Mouse (Mus musculus) T-cell, adult 2 months (primary cell): ENCODE measurements around the gene Foxk2.
A peak's percentile ranks its signal among the peaks of the same experiment; 100 is the strongest.
"Not testable (repeated sequence)": the region's sequence is repeated elsewhere in the genome, so short reads cannot be mapped to it uniquely, and the experiment has no call there.

Source experiments
- DNase-seq: peaks from one replicate; pipeline ENCODE4 v3.0.0; 2022; ENCODE audit warnings: low spot score

The Foxk2 gene

GRCm38 (mm10) chr11:121278011-121278410 is 18.2 kb downstream of the Foxk2 start:
- DNase-seq, result no peak

DNA sequence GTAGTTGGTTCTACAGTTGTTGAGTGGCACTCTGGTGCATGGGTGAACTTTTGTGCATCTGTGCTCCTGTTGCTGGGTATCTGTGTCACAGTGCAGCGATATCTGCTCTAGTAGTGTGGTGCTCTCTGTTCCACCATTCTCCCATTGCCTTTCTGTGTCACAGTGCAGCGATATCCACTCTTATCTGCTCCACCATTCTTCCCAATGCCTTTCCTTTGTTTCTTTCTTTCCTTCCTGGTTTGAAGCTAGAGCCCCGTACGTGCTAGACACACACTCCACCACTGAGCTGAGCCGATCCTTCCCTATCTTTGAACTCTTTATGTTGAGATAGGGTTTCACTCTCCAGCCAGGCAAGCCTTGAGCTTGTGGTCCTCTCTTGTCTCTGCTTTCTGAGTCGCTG is 23.1 kb downstream of the Foxk2 start:
- no peak for DNase-seq

- DNase-seq, result no peak
Observed at GRCm38 (mm10) chr11:121289859-121290258, 30.1 kb downstream of the Foxk2 start.

- DNase-seq, result no peak
Observed at GRCm38 (mm10) chr11:121294771-121295170, 35.0 kb downstream of the Foxk2 start.

DNA sequence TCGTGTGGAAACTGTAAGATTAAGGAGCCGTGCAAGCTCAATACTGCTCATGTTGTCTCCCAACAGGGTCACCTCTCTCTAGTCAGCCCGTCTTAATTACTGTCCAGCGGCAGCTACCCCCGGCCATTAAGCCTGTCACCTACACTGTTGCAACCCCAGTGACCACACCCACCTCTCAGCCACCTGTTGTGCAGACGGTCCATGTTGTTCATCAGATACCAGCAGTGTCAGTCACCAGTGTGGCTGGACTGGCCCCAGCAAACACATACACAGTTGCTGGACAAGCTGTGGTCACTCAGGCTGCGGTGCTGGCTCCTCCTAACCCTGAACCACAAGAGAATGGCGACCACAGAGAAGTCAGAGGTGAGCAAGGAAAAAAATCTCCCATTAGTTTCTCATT is 38.7 kb downstream of the Foxk2 start:
- no peak for DNase-seq

DNA sequence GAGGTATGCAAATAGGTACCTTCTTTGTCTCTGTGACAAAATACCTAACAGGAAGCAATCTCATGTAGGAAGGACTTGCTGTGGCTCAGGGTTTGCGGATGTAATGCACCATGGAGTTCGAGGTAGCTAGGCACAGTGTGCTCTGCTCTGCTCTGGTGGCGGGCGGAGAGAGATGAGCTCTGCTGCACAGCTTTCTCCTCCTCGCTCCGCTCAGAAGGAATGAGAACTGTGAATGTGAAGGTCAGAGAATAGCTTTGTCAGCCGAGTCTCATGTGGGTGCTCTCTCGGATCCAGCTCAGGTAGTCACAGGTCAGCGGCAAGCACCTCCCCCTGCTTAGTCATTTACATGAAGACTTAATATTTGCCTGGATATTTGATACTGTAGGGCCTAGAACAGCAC is 40.5 kb downstream of the Foxk2 start:
- DNase-seq, result no peak

- DNase-seq, result no peak
Observed at GRCm38 (mm10) chr11:121305371-121305770, 45.6 kb downstream of the Foxk2 start.

GRCm38 (mm10) chr11:121306608-121307007 is 46.8 kb downstream of the Foxk2 start:
- DNase-seq, result no peak

GRCm38 (mm10) chr11:121307712-121308111 is 47.9 kb downstream of the Foxk2 start:
- DNase-seq, result not testable (repeated sequence)

GRCm38 (mm10) chr11:121326034-121326433 is 66.2 kb downstream of the Foxk2 start:
- no peak for DNase-seq

DNA sequence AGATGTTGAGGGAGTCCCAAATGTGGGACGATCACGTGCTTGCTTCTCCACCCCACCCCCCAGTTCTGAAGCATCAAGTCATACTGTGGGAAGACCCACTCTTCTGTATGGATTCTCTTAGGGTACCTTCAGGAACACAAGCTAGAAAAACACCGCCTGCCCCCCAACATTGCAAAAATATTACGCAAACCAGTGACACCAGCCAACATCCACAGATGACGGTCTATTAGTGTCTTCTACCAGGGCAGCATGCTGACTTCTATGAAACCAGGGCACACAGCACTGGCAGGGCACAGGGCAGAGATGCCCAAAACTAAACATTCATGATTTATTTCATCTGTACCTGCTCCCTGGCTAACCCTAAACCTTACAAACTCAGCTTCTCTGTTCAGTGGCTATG is 66.9 kb downstream of the Foxk2 start:
- no peak for DNase-seq

DNA sequence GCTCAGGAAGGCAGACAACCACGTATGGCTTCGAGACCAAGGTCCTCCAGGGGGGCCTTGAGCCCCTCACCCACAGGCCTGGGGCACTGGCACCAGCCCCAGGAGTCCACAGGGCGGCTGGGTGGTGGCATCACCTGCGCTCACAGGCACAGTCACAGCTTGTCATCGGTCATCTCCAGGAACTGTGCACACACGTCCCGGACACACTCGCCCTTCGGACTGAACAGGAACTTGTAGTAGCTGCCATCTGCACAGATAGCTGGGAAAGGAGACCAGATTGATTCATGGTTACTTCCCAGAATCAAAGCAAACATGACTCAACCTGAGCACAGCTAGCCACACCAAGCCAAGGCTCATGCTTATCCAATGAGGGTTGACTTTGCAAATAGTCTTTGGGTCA is 68.4 kb downstream of the Foxk2 start:
- DNase-seq, result no peak

DNA sequence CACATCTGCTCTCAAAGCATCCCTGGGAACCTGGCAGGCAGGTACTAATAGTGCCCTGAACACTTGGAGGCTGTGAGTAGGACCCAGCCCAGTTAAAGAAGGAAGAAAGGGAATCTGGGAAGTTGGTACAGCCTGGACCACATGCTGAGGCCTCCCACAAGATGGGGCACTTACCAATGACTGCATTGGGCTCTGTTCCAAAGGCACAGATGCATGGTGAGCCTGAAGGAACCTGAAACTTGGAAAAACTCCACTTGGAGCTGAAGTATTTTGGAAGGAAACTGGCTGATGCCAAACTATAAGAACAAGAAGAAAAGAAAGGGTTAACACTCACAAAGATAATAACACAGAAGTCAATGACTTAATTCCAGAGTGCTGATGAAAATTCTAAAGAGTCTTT is 68.8 kb downstream of the Foxk2 start:
- no peak for DNase-seq

- no peak for DNase-seq
Observed at GRCm38 (mm10) chr11:121331641-121332040, 71.9 kb downstream of the Foxk2 start.

DNA sequence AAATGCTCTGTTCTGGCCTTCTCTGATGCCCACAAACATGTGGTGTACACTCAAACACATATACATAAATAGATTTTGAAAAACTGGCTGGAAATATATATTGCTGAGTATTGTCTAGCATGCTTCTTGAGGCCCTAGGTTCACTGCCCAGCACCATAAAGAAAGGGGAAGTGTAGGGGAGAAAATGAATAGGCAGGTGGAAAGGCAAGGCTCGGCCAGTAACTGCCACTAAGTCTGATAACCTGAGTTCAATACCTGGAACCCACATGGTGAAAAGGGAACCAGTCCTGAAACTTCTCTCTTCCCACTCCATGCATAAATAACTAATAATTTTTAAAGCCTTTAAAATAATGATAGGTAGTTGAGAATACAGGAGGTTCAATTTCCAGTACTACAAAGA is 79.9 kb downstream of the Foxk2 start:
- no peak for DNase-seq

DNA sequence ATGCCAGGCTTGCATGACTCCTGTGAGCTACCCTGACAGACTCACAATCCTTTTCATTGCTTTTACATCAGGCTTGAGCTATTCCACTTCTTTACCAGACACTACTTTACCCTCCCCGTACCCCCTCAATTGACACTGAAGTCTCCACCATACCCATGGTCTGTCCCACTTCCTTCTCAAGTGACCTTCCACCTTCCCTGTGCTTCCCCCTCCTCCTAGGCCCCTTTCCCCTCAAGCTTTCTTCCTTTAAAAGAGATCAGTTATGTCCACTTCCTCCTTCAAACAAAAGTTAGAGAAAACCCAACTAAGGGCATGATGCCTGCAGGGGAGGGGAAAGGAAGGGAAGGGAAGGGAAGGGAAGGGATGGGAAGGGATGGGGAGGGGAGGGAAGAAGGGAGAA is 80.5 kb downstream of the Foxk2 start:
- DNase-seq, result no peak

DNA sequence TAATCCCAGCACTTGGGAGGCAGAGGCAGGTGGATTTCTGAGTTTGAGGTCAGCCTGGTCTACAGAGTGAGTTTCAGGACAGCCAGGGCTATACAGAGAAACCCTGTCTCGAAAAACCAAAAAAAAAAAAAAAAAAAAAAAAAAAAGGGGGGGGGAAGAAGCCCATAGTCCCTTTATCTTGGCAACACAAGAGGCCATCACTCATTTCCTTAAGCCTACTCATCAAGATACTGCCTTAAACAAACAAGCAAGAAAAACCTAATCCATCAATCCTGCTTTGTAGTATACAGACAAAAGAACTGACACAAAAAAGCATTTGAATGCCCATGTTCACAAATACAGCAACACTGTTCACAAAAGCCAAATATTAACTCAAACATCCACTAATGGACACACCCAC is 82.6 kb downstream of the Foxk2 start:
- DNase-seq, result not testable (repeated sequence)

DNA sequence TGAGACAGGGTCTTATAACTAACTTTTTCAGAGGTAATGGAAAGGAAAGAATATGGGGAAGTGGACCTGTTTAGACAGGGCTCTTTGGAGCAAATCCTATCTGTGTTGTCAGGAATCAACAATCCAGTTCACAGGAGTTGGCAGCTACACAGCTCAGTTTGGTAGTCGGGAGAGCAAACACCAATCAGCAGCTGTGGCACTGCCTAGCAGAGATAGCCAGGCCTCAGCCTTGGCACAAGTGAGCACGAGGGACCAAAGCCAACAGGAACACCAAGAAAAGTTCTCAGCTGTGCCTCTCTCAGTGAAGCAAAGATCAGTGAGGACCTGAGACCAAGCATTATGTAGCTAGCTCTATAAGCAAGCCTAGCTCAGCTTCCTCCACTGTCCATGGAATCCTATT is 87.2 kb downstream of the Foxk2 start:
- DNase-seq, result no peak

DNA sequence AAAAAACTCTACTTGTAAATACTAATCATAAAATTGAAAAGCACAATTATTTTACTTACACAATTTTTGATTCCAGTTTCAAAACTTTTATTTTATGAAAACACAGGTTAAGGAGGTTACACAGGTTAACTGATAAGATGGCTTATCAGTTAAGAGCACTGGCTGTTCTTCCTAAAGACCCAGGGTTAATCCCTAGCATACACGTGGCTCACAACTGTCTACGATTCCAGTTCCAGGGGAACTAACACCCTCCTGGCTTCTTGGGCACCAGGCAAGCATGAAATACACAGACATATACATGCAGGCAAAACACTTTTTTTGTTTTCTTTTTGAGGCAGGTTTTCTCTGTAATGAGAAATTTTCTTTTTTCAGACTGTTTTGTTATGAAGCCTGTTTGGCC is 88.4 kb downstream of the Foxk2 start:
- DNase-seq, result no peak

DNA sequence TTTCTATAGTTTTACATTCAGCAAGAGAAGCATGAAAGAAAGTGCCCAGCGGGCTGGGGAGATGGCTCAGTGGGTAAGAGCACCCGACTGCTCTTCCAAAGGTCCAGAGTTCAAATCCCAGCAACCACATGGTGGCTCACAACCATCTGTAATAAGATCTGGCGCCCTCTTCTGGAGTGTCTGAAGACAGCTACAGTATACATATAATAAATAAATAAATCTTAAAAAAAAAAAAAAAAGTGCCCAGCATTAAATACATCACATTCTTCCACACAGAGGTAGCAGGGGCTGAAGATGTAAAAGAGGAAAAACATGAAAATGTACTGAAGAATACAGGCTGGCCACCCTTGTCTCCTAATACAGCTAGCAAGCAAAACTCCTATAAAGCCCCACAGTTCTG is 88.9 kb downstream of the Foxk2 start:
- DNase-seq, result not testable (repeated sequence)

DNA sequence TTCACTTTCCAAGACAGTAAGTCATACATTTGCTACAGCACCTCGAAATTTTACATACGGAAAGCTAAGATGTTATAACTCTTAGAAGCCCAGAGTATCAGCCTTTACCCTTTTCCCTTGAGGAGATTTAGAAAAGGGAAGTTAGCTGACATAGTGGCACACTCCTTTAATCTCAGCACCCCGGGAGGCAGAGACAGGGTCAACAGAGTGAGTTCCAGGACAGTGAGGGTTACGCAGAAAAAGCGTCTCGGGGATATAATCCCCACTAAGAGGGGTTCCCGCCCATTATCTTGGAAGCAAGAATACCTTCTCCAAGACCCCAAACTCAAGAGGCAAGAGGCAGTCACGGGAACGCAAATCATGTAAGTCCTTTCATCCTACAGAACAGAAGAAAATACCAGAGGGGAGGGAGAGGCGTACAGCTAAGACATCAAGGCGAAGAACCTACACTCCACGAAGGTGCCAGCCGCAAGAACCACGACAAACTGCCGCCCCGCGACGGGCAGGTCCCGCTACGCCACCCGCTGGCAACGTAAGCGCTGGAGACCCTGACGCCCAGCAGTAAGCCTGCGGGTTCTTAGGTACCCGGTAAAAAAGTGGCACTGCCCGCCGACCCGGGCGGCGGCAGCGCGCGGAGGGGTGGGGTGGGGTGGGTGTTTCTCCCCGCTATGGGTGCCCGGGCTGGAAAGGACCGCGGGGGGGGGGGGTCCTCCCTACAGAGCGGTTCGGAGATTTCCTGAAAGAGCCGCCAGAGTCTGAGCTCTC is 93.7 kb downstream of the Foxk2 start:
- peak; percentile 80 for DNase-seq

DNA sequence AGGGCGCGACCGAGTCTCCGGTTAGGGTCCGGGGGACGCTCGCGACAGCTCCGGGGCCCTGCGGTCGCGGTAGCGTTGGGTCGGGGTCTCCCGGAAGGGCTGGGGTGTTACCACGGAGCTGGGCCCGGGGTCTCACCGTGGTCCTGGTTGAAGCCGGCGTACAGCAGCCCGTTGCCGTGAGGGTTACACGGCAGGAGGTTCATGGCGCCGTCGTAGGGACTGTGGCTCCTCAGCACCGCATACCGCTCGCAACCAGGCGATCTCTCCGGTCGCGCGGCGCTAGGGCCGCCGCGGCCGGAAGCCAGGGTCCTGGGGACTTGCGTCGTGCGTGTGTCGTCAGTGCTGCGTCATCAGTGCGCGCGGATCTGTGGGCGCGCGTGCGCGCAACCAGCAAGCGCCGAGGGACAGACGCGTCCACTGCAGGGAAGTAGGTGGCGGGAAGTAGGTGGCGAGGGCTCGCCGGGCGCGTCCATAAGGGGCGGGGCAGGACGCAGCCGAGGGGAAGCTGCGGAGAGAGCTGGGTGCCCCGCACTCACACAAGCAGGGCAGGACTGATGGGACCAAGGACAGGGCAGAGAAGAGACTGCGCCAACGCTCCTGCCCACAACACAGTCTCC is 94.4 kb downstream of the Foxk2 start, which contains the start of gene Wdr45b:
Gene Wdr45b (minus strand): TSS at position 355 of the 617 bp plus-strand sequence.
- DNase-seq, result peak; percentile 97
